Mouse (Mus musculus) kidney, postnatal 0 days (tissue): ENCODE measurements around the gene Elobl. TPM values are rescaled to one million over a fixed set of nuclear protein-coding genes. Genes with fewer than 3 reads are reported as not detected.
"Not testable (repeated sequence)": the region's sequence is repeated elsewhere in the genome, so short reads cannot be mapped to it uniquely, and the experiment has no call there.

ENCODE experiments used
- ATAC-seq: fragments of 200-750 bp; cut with Nextera tagmentation; replicated peaks from 2 replicates; pipeline ENCODE4 v1.8.0; 2017; ENCODE audit warnings: low read depth, moderate number of reproducible peaks, moderate TSS enrichment, moderate library complexity; ENCODE audit not compliant: low FRiP score
- DNase-seq: peaks from one replicate; pipeline ENCODE4 v3.0.0-alpha.2; 2016; ENCODE audit warnings: low spot score
- H3K27ac ChIP-seq: fragments of 300-500 bp; sonication (generic); 2 replicates; pipeline ENCODE4 v1.5.1; 2014; ENCODE audit warnings: mild to moderate bottlenecking
- H3K27me3 ChIP-seq: fragments of 300-500 bp; sonication (generic); 2 replicates; pipeline ENCODE4 v1.6.1; 2014; ENCODE audit warnings: low read length, mixed read lengths; ENCODE audit not compliant: insufficient read depth
- H3K36me3 ChIP-seq: fragments of 300-500 bp; sonication (generic); 2 replicates; pipeline ENCODE4 v1.6.1; 2014; ENCODE audit warnings: low read length, mixed read lengths; ENCODE audit not compliant: insufficient read depth
- H3K4me1 ChIP-seq: fragments of 300-500 bp; sonication (generic); replicated peaks from 2 replicates; pipeline ENCODE4 v1.6.1; 2014; ENCODE audit warnings: antibody characterized with exemption, low read length, mixed read lengths; ENCODE audit not compliant: insufficient read depth
- H3K4me2 ChIP-seq: fragments of 300-500 bp; sonication (generic); 2 replicates; pipeline ENCODE4 v1.6.1; 2014; ENCODE audit warnings: mild to moderate bottlenecking, low read length, moderate library complexity, mixed read lengths
- H3K4me3 ChIP-seq: fragments of 300-500 bp; sonication (generic); replicated peaks from 2 replicates; pipeline ENCODE4 v1.5.1; 2014; ENCODE audit warnings: low read depth, low read length
- H3K9ac ChIP-seq: fragments of 300-500 bp; sonication (generic); 2 replicates; pipeline ENCODE4 v1.6.1; 2014; ENCODE audit warnings: low read depth, low read length
- H3K9me3 ChIP-seq: fragments of 300-500 bp; sonication (generic); replicated peaks from 2 replicates; pipeline ENCODE4 v1.6.1; 2016; ENCODE audit warnings: low read length, inconsistent platforms, mixed read lengths
- CTCF ChIP-seq: IDR thresholded peaks from 2 replicates; pipeline ENCODE4 v1.5.1; 2016; ENCODE audit warnings: antibody characterized with exemption, low read depth, mild to moderate bottlenecking, moderate library complexity
- WGBS: fragments of 180-500 bp; shearing (Covaris S2); extraction: QIAGEN DNeasy Blood & Tissue Kit; methylation state at CpG from one replicate; pipeline ENCODE4 v1.1.7; 2014; 5-methylcytosine and 5-hydroxymethylcytosine counted together
- polyA plus RNA-seq: library from polyadenylated mRNA; unstranded; fragments of >200 nt; fragmentation: Nextera tagmentation; extraction: Ambion mirVana; gene quantifications from 2 replicates; pipeline ENCODE4 v1.2.1, GENCODE M21; 2015

The Elobl gene
- polyA plus RNA-seq, 1 experiment from 2014 or later = not detected

DNA sequence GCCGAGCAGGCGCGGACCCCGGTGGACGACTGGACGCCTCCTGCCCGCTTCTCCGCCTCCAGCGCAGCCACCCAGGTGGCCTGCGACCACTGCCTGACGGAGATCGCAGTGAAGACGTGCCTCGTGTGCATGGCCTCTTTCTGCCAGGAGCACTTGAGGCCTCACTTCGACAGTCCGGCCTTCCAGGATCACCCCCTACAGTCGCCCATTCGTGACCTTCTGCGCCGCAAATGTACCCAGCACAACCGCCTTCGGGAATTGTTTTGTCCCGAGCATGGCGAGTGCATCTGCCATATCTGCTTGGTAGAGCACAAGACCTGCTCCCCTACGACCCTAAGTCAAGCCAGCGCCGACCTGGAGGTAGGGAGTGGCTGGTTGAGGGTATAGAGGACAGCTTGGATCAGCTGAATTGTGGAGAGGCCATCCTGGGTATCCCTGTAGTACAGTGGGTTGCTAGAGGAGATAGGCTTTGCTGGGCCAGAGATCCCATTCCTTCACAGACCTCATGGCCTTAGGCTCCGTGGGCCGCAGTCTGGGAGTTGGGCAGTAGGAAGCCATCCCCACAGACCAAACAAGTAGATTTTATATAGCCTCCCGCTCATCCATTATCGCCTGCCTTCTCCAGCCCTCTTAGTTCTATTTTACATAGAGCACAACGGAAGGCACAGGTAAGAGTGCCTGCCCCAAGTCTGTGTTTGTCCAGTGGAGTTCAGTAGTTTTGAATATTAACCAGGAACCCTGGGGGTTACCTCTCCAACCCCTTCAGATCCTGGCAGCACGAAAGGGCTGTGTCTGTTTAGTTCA lies 33.2 kb upstream of the Elobl start:
- TF ChIP-seq CTCF = no peak
- 27% methylated on average over 33 of the region's 33 CpGs for WGBS
- Histone ChIP-seq H3K27me3 (no peaks in the 10 kb centered on the region), H3K9me3 (no peaks in the 10 kb centered on the region), H3K4me1 (peaks cover 24% of the 10 kb centered on the region; the same call in 1 of the 2 replicates), H3K9ac (peak overlapping the region; percentile 86), H3K4me2 (peak overlapping the region; percentile 83), H3K4me3 (peak overlapping the region; percentile 76), H3K27ac (peak overlapping the region; percentile 73), H3K36me3 (peaks cover 5% of the 10 kb centered on the region; the same call in 1 of the 2 replicates)
- DNase-seq = no peak
- no peak; the same call in 1 of the 2 replicates for ATAC-seq

DNA sequence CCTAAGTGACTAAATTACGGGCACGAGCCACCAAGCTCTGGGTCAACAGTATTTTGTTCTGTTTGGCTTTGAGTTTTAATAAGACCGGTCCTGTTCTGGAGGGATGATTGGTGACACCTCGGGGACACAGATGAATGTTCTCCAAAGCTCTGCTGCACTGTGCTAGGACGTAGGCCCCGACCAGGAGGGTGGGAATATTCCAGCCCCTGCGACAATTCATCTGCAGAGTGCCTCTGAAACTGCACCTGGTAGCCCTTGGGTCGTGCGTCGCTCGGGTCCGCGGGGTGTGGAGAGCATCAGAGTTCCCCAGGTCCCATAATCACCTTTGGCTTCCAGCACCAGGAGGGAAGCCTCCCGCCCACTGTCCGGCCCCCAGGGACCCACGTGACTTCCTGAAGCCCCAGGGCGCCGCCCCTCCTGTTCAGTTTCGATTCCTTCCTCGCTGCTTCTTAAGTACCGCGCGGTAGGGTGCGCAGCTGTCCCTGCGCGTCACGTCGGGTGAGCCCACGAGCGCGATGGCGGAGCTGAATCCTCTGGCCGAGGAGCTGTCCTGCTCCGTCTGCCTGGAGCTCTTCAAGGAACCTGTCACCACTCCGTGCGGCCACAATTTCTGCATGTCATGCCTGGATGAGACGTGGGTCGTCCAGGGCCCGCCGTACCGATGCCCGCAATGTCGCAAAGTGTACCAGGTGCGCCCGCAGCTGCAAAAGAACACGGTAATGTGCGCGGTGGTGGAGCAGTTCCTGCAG lies 32.4 kb upstream of the Elobl start, which contains the start of gene Trim25:
Gene Trim25 (plus strand): TSS at position 403 of the 749 bp plus-strand sequence.
- Histone ChIP-seq H3K4me3 (peak within 1 kb of the TSS; percentile 76), H3K9ac (peak within 1 kb of the TSS; percentile 86), H3K4me2 (peak within 1 kb of the TSS; percentile 83), H3K27me3 (no peaks in the 10 kb centered on the region), H3K36me3 (no peaks in the 10 kb centered on the region), H3K4me1 (peaks cover 24% of the 10 kb centered on the region; the same call in 1 of the 2 replicates), H3K9me3 (no peaks in the 10 kb centered on the region), H3K27ac (peak within 1 kb of the TSS; percentile 73)
- TF ChIP-seq CTCF = peak; percentile 25; the same call in 1 of the 2 replicates
- DNase-seq = peak; percentile 97
- peak; percentile 91 for ATAC-seq
- 2% methylated on average over 48 of the region's 48 CpGs for WGBS

DNA sequence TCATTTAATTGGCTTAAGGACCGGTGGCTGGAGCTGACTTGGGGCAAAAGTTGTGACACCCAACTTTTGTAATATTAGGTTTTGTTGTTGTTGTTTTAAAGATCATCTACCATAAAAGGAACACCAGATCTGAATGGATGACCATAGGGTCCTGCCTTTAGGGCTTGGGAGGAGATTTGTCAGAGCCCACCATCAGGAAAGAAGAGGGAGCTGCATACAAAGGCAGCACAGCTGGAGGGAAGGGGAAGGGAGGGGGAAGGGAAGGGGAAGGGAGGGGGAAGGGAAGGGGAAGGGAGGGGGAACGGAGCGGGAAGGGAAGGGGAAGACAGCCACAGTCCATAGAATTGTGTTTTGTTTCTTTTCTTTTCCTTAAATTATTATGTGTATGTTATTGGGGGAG lies 31.7 kb upstream of the Elobl start:
- no peaks in the 10 kb centered on the region for H3K36me3 ChIP-seq
- H3K4me2 ChIP-seq = peak overlapping the region; percentile 83; the same call in 1 of the 2 replicates
- DNase-seq (no peak), ATAC-seq (no peak)
- no peaks in the 10 kb centered on the region for H3K27me3 ChIP-seq
- 33% methylated on average over 3 of the region's 3 CpGs for WGBS
- H3K27ac ChIP-seq = peak overlapping the region; percentile 73; the same call in 1 of the 2 replicates
- no peak overlapping the region for H3K4me3 ChIP-seq
- no peak overlapping the region for H3K9ac ChIP-seq
- H3K9me3 ChIP-seq = no peaks in the 10 kb centered on the region
- peaks cover 24% of the 10 kb centered on the region; the same call in 1 of the 2 replicates for H3K4me1 ChIP-seq
- TF ChIP-seq CTCF = no peak

DNA sequence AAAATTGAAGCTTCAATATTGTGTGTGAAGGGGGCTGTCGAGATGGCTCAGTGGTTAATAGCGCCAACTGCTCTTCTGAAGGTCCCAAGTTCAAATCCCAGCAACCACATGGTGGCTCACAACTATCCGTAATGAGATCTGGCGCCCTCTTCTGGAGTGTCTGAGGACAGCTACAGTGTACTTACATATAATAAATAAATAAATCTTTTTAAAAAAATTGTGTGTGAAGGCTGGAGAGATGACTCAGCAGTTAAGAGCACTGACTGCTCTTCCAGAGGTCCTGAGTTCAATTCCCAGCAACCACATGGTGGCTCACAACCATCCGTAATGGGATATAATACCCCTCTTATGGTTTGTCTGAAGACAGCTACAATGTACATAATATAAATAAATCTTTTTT lies 30.6 kb upstream of the Elobl start:
- TF ChIP-seq CTCF = peak; percentile 32; the same call in 1 of the 2 replicates
- not testable (repeated sequence) for H3K36me3 ChIP-seq, H3K27me3 ChIP-seq, H3K27ac ChIP-seq, DNase-seq, H3K4me2 ChIP-seq, H3K9me3 ChIP-seq, H3K9ac ChIP-seq, H3K4me3 ChIP-seq, ATAC-seq
- H3K4me1 ChIP-seq = peaks cover 15% of the 10 kb centered on the region; the same call in 1 of the 2 replicates
- 83% methylated on average over 5 of the region's 5 CpGs for WGBS

DNA sequence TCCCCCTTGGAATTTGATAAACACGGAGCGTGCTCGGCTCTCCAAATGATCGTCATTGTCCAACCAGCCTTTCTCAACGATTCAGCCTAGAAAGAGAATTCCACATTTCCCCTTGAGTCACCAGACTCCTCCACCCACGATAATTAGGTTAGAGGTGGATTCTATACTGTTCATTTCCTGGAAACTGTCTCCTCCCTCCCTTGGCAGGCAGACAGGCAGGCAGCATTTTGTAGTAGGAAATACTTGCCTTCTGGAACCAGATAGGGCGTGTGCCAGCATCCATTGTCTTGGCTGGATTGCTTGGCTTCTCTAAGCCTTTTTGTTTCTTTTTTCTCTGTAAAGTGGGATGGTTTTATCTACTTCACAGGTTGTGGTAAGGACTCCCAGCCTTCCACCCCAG lies 29.7 kb upstream of the Elobl start:
- no peaks in the 10 kb centered on the region for H3K27me3 ChIP-seq
- H3K9me3 ChIP-seq = no peaks in the 10 kb centered on the region
- ATAC-seq (no peak), DNase-seq (peak; percentile 46)
- TF ChIP-seq CTCF = no peak
- no peaks in the 10 kb centered on the region for H3K36me3 ChIP-seq
- WGBS = 55% methylated on average over 7 of the region's 7 CpGs
- no peak overlapping the region for H3K9ac ChIP-seq
- H3K27ac ChIP-seq = peak overlapping the region; percentile 37; the same call in 1 of the 2 replicates
- H3K4me3 ChIP-seq = no peak overlapping the region
- peaks cover 12% of the 10 kb centered on the region; the same call in 1 of the 2 replicates for H3K4me1 ChIP-seq
- no peak overlapping the region for H3K4me2 ChIP-seq

DNA sequence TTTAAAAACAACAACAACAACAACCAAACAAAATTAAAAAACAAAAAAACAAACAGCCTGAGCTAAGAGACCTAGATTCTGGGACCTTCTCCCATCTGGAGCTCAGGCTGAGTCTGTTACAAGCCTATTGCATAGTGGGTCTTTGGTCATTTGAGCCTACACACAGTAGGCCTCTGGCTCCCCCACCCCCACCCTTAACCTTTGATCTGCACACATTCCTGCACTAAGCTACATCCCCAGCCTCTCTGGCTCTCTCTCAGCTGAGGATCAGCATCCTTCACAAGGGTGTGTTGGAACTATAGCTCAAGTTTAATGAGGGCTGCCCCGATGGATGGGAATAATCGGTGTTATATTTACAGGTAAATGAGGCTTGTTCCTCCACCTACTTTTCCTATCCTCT lies 28.9 kb upstream of the Elobl start:
- no peak for TF ChIP-seq CTCF
- H3K27ac ChIP-seq = no peak overlapping the region
- H3K4me3 ChIP-seq = no peak overlapping the region
- H3K4me2 ChIP-seq = no peak overlapping the region
- H3K9me3 ChIP-seq = no peaks in the 10 kb centered on the region
- H3K9ac ChIP-seq = no peak overlapping the region
- peaks cover 8% of the 10 kb centered on the region; the same call in 1 of the 2 replicates for H3K4me1 ChIP-seq
- H3K27me3 ChIP-seq = no peaks in the 10 kb centered on the region
- ATAC-seq (no peak), DNase-seq (no peak)
- 0 out of 2 replicates have a peak, but pooled peaks cover 6% of the 10 kb centered on the region for H3K36me3 ChIP-seq
- 78% methylated on average over 2 of the region's 2 CpGs for WGBS
